Mouse (Mus musculus) brain, embryonic 14.5 days (tissue): ENCODE results near the gene Trem3.

Source experiments
- CTCF ChIP-seq: fragments of 200-500 bp; IDR thresholded peaks from 2 replicates; pipeline ENCODE4 v1.5.1; 2012; ENCODE audit warnings: inconsistent platforms, mild to moderate bottlenecking, moderate library complexity, borderline replicate concordance; ENCODE audit not compliant: insufficient read depth, insufficient read length; ENCODE audit errors: extremely low read depth
- POLR2A ChIP-seq: fragments of 200-500 bp; IDR thresholded peaks from 2 replicates; pipeline ENCODE4 v1.6.1; 2012; ENCODE audit warnings: mild to moderate bottlenecking, inconsistent platforms, borderline replicate concordance; ENCODE audit not compliant: poor library complexity, insufficient read depth, insufficient read length, severe bottlenecking; ENCODE audit errors: extremely low read depth

DNA sequence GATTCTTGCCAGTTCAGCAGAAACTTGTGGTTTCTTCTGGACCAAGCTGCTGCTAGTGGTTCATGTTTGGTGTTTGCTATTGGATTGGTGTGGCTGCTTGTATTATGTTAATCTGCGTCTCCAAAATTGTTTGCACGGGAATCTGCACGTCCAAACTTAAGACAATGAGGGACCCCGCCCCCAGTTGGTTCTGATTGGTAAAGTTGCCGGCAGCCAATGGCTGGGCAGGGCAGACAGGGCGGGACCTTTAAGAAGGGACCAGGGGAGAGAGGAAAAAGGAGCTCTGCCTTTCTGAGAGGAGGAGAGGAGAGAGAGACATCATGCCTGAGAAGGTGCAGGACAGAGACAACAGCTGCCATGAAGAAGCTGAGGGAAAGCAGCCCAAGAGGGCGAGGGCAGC lies 28.2 kb downstream of the Trem3 start:
- TF ChIP-seq CTCF (no peak), POLR2A (no peak)
